Mouse (Mus musculus): ENCODE measurements around the gene Lpar4. TPM values are rescaled to one million over a fixed set of nuclear protein-coding genes. Genes with fewer than 3 reads are reported as not detected.

Lpar4 gene
- polyA plus RNA-seq, 1 experiment from 2014 or later, result 13.6 TPM

- Histone ChIP-seq H3K27ac (no peak overlapping the region), H3K9ac (no peak overlapping the region), H3K27me3 (no peaks in the 10 kb centered on the region), H3K4me2 (replicated peaks) (no peak overlapping the region), H3K4me1 (no peaks in the 10 kb centered on the region), H3K36me3 (no peaks in the 10 kb centered on the region), H3K9me3 (replicated peaks) (no peaks in the 10 kb centered on the region), H3K4me3 (no peak overlapping the region)
- 64% methylated on average over 2 of the region's 2 CpGs for WGBS
- no peak for ATAC-seq (ENCODE audit: low FRiP score)
Observed at GRCm38 (mm10) chrX:106964326-106964725, 43.9 kb downstream of the Lpar4 start.

Other genes with a start within 250 kb of the Lpar4 start
- 5.6 and 14.7 TPM in 2 replicates for gene Rtl3, start 80.0 kb upstream of the Lpar4 start, polyA plus RNA-seq (2016; fragmentation: Nextera tagmentation; extraction: Ambion mirVana)
- gene P2ry10, start 167.9 kb downstream of the Lpar4 start, polyA plus RNA-seq (2016; fragmentation: Nextera tagmentation; extraction: Ambion mirVana), result not detected in 2 replicates
- 0.53 and 0.89 TPM in 2 replicates for gene P2ry10b, start 228.3 kb downstream of the Lpar4 start, polyA plus RNA-seq (2016; fragmentation: Nextera tagmentation; extraction: Ambion mirVana)